In the genomic region with DNA sequence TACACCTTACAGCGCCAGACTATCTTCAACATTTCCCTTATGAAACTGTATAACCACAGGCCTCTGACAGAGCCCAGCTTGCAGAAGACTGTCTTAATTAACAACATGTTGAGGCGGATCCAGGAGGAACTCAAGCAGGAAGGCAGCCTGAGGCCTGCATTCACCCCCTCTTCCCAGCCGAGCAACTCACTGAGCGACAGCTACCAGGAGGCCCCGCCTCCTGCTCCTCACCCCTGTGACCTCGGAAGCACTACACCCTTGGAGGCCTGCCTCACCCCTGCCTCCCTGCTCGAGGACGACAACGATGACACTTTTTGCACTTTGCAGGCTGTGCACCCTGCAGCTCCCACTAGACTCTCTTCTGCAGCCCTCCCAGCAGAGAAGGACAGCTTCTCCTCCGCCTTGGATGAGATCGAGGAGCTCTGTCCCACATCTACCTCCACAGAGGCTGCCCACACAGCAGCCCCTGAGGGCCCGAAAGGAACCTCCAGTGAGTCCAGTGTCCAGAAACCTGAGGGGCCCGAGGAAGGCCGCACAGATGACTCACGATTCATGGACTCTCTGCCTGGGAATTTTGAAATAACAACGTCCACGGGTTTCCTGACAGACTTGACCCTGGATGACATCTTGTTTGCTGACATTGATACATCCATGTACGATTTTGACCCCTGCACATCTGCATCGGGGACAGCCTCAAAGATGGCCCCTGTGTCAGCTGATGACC, we compare ENCODE assay signal across 9 mouse cellular contexts.
DNase-seq lines count a peak whose midpoint lies in the region; ATAC-seq lines count a peak whose summit lies in the region.
"Had no signal": no experiment of that assay in that cellular context is flagged by ENCODE, and none has a peak within 500 bp of the region (broad histone marks: within the 10 kb centered on the region; RNA-seq: fewer than 3 reads in every experiment).

No protein-coding gene starts in this region.

- WGBS in forebrain, embryonic 11.5 days = 48% methylated on average over 19 of the region's 19 CpGs
- WGBS in forebrain, embryonic 15.5 days = 52% methylated on average over 19 of the region's 19 CpGs
- 46% methylated on average over 19 of the region's 19 CpGs for WGBS in limb, embryonic 11.5 days

- H3K4me3 ChIP-seq in forebrain, embryonic 11.5 days (ENCODE audit: low read depth, low read length) = no peak overlapping the region
- no peak overlapping the region for H3K4me3 ChIP-seq in forebrain, embryonic 15.5 days
- H3K4me3 ChIP-seq in limb, embryonic 11.5 days (ENCODE audit: low read depth, low read length) = no peak overlapping the region
- H3K4me3 ChIP-seq: neural tube, embryonic 12.5 days had no signal

- no peaks in the 10 kb centered on the region for H3K27me3 ChIP-seq in forebrain, embryonic 11.5 days (ENCODE audit: control insufficient read depth, insufficient read depth, low read length)
- H3K27me3 ChIP-seq in forebrain, embryonic 15.5 days = no peaks in the 10 kb centered on the region
- no peaks in the 10 kb centered on the region for H3K27me3 ChIP-seq in limb, embryonic 11.5 days (ENCODE audit: control insufficient read depth, insufficient read depth, low read length)
- H3K27me3 ChIP-seq: neural tube, embryonic 12.5 days had no signal

- H3K4me2 ChIP-seq in forebrain, embryonic 11.5 days (ENCODE audit: low read depth, low read length, severe bottlenecking) = no peak overlapping the region
- H3K4me2 ChIP-seq in forebrain, embryonic 15.5 days (replicated peaks) = no peak overlapping the region
- no peak overlapping the region for H3K4me2 ChIP-seq in limb, embryonic 11.5 days (ENCODE audit: low read depth, severe bottlenecking)
- H3K4me2 ChIP-seq: neural tube, embryonic 12.5 days had no signal

- peak; percentile 51 for DNase-seq in forebrain, embryonic 11.5 days (ENCODE audit: low spot score)
- DNase-seq in urinary bladder, postnatal 14 days (ENCODE audit: low spot score) = peak; percentile 46
- DNase-seq in urinary bladder, postnatal 25 days (ENCODE audit: low spot score) = no peak
- DNase-seq in limb, embryonic 11.5 days (ENCODE audit: low spot score) = peak; percentile 64
- no peak for DNase-seq in yolk sac, embryonic 10.5 days (ENCODE audit: low spot score)
- DNase-seq in spleen, adult 18-20 months = no peak
- DNase-seq in cerebellum, adult 9-10 months = no peak

- H3K27ac ChIP-seq in forebrain, embryonic 11.5 days (ENCODE audit: low read depth, low read length) = 0 out of 2 replicates have a peak overlapping the region, but pooled peaks have one; percentile 13
- no peak overlapping the region for H3K27ac ChIP-seq in forebrain, embryonic 15.5 days (replicated peaks)
- H3K27ac ChIP-seq in limb, embryonic 11.5 days (replicated peaks; ENCODE audit: low read depth, low read length) = no peak overlapping the region; the same call in 1 of the 2 replicates
- H3K27ac ChIP-seq: neural tube, embryonic 12.5 days had no signal

- 0 out of 2 replicates have a peak overlapping the region, but pooled peaks have one; percentile 5 for H3K9ac ChIP-seq in forebrain, embryonic 11.5 days (ENCODE audit: low read length)
- H3K9ac ChIP-seq in forebrain, embryonic 15.5 days (replicated peaks) = no peak overlapping the region
- H3K9ac ChIP-seq in limb, embryonic 11.5 days (ENCODE audit: low read length) = no peak overlapping the region
- H3K9ac ChIP-seq: neural tube, embryonic 12.5 days had no signal

- no peaks in the 10 kb centered on the region for H3K9me3 ChIP-seq in forebrain, embryonic 11.5 days (ENCODE audit: control insufficient read depth, low read length)
- no peaks in the 10 kb centered on the region for H3K9me3 ChIP-seq in forebrain, embryonic 15.5 days
- no peaks in the 10 kb centered on the region for H3K9me3 ChIP-seq in limb, embryonic 11.5 days (ENCODE audit: control insufficient read depth, low read length)
- H3K9me3 ChIP-seq: neural tube, embryonic 12.5 days had no signal

- 0 out of 2 replicates have a peak, but pooled peaks have one; percentile 3 for ATAC-seq in forebrain, embryonic 11.5 days (replicated peaks; ENCODE audit: low FRiP score)
- no peak for ATAC-seq in forebrain, embryonic 15.5 days (replicated peaks)
- no peak for ATAC-seq in limb, embryonic 11.5 days (ENCODE audit: insufficient number of reproducible peaks, low FRiP score, low TSS enrichment, low read depth)

- H3K4me1 ChIP-seq in forebrain, embryonic 11.5 days (replicated peaks; ENCODE audit: control insufficient read depth, insufficient read depth, low read length) = peaks cover 28% of the 10 kb centered on the region
- peaks cover 50% of the 10 kb centered on the region for H3K4me1 ChIP-seq in forebrain, embryonic 15.5 days
- peaks cover 34% of the 10 kb centered on the region for H3K4me1 ChIP-seq in limb, embryonic 11.5 days (ENCODE audit: control insufficient read depth, insufficient read depth, low read length)

- no peaks in the 10 kb centered on the region; the same call in 1 of the 2 replicates for H3K36me3 ChIP-seq in forebrain, embryonic 11.5 days (ENCODE audit: control insufficient read depth, insufficient read depth, low read length)
- H3K36me3 ChIP-seq in forebrain, embryonic 15.5 days = no peaks in the 10 kb centered on the region
- no peaks in the 10 kb centered on the region; the same call in 1 of the 2 replicates for H3K36me3 ChIP-seq in limb, embryonic 11.5 days (ENCODE audit: control insufficient read depth, insufficient read depth, low read length)

Comparison
In these comparisons a context has a peak if more than half of its experiments do, and no peak if none do; other contexts are left out.
1. DNase-seq: peak in forebrain, embryonic 11.5 days (single experiment), urinary bladder, postnatal 14 days (single experiment) and limb, embryonic 11.5 days (single experiment); none in urinary bladder, postnatal 25 days (single experiment), yolk sac, embryonic 10.5 days (single experiment), spleen, adult 18-20 months (0 of 2) and cerebellum, adult 9-10 months (single experiment).